Comparison of ENCODE assay signal across 22 mouse cellular contexts in the genomic region with DNA sequence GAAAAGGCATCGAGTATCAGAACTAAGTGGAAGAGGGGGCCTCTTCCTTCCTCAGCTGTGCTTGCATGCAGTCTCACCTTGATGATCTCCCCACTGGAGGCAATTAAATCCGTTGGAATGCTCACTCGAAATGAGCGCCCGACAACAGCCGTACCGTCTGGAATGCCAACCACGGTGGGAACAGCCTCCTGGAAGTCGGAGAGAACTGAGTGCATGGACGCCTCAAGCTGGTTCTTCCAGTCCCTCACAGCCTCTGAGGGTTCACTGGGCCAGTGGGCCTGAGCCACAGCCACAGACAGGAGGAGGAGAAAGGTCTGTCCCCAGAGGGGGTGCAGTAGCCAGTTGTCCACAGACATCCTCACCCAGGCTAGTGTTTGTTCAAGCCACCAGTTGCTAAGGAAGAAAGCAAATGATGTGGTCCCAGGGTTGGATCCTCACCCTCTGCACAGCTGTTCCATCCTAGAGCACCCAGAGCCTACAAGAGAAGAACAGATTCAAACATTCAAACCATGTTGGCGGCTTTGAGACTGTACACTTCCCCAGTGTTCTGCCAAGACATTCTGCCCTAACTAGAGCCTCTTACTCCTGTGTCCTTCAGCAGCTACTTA. TPM values are rescaled to one million over a fixed set of nuclear protein-coding genes. Genes with fewer than 3 reads are reported as not detected.
DNase-seq lines count a peak whose midpoint lies in the region; ATAC-seq and TF ChIP-seq lines count a peak whose summit lies in the region.
"Had no signal": no experiment of that assay in that cellular context is flagged by ENCODE, and none has a peak within 500 bp of the region (broad histone marks: within the 10 kb centered on the region; RNA-seq: fewer than 3 reads in every experiment).

No protein-coding gene starts in this region.

- H3K9ac ChIP-seq in kidney, postnatal 0 days (ENCODE audit: low read depth, low read length) = no peak overlapping the region
- no peak overlapping the region for H3K9ac ChIP-seq in limb, embryonic 15.5 days
- H3K9ac ChIP-seq: forebrain, embryonic 15.5 days; liver, embryonic 14.5 days; lung, embryonic 15.5 days; midbrain, embryonic 15.5 days had no signal

- no peak for TF ChIP-seq POLR2A in kidney, adult 2 months (IDR thresholded peaks at IDR 0.05; ENCODE audit: low read depth, low read length)
- no peak for TF ChIP-seq POLR2A in lung, adult 2 months (IDR thresholded peaks at IDR 0.05; ENCODE audit: borderline replicate concordance, extremely low read depth, low read depth, low read length)

- intact Hi-C loops in gastrocnemius, adult 2 months (cut with DNase I) = no loop called here
- intact Hi-C loops in gastrocnemius, postnatal 36 days (cut with DNase I) = loop anchor here (5.0 kb wide), 1 partner anchor 44 kb away; the partner anchor contains the start of gene Dag1

- 47% methylated on average over 11 of the region's 11 CpGs for whole genome bisulfite sequencing in kidney, adult 2 months
- WGBS in kidney, postnatal 0 days = 47% methylated on average over 11 of the region's 11 CpGs
- 47% methylated on average over 11 of the region's 11 CpGs for WGBS in limb, embryonic 15.5 days
- WGBS in lung, adult 2 months = 71% methylated on average over 11 of the region's 11 CpGs

- H3K36me3 ChIP-seq in kidney, adult 2 months (ENCODE audit: control insufficient read depth, insufficient read depth, low read length) = no peaks in the 10 kb centered on the region
- H3K36me3 ChIP-seq in kidney, postnatal 0 days (ENCODE audit: insufficient read depth, low read length) = peaks cover 10% of the 10 kb centered on the region; the same call in 1 of the 2 replicates
- H3K36me3 ChIP-seq in limb, embryonic 15.5 days = peaks cover 29% of the 10 kb centered on the region

- H3K27me3 ChIP-seq in kidney, adult 2 months (replicated peaks; ENCODE audit: control insufficient read depth, insufficient read depth, low read length) = no peaks in the 10 kb centered on the region
- no peaks in the 10 kb centered on the region for H3K27me3 ChIP-seq in kidney, postnatal 0 days (ENCODE audit: insufficient read depth, low read length)
- H3K27me3 ChIP-seq in limb, embryonic 15.5 days = no peaks in the 10 kb centered on the region
- H3K27me3 ChIP-seq: forebrain, embryonic 15.5 days; lung, embryonic 15.5 days; midbrain, embryonic 15.5 days had no signal

- peak; percentile 52; the same call in 1 of the 2 replicates for ATAC-seq in kidney, postnatal 0 days (replicated peaks; ENCODE audit: low FRiP score, low read depth)
- ATAC-seq in limb, embryonic 15.5 days (ENCODE audit: insufficient number of reproducible peaks, low FRiP score, low TSS enrichment, low read depth) = no peak
- ATAC-seq: forebrain, embryonic 15.5 days; intestine, postnatal 0 days; midbrain, embryonic 15.5 days had no signal

- H3K9me3 ChIP-seq in kidney, postnatal 0 days (replicated peaks; ENCODE audit: low read length) = no peaks in the 10 kb centered on the region
- H3K9me3 ChIP-seq in limb, embryonic 15.5 days = no peaks in the 10 kb centered on the region
- H3K9me3 ChIP-seq: embryonic facial prominence, embryonic 10.5 days; forebrain, embryonic 15.5 days; heart, embryonic 10.5 days; hindbrain, embryonic 10.5 days; lung, embryonic 15.5 days; midbrain, embryonic 15.5 days had no signal

- peak overlapping the region; percentile 91 for H3K27ac ChIP-seq in gastrocnemius, adult 2 months
- H3K27ac ChIP-seq in kidney, adult 2 months (ENCODE audit: insufficient read depth, low read depth, low read length) = no peak overlapping the region
- H3K27ac ChIP-seq in kidney, postnatal 0 days = peak overlapping the region; percentile 71
- H3K27ac ChIP-seq in limb, embryonic 15.5 days = peak overlapping the region; percentile 7; the same call in 1 of the 2 replicates
- H3K27ac ChIP-seq: embryonic facial prominence, embryonic 10.5 days; forebrain, embryonic 15.5 days; heart, embryonic 10.5 days; hindbrain, embryonic 10.5 days; liver, embryonic 14.5 days; lung, embryonic 15.5 days; midbrain, embryonic 15.5 days; stomach, postnatal 0 days had no signal

- H3K4me2 ChIP-seq in kidney, postnatal 0 days (ENCODE audit: low read length) = no peak overlapping the region
- no peak overlapping the region for H3K4me2 ChIP-seq in limb, embryonic 15.5 days
- H3K4me2 ChIP-seq: forebrain, embryonic 15.5 days; lung, embryonic 15.5 days; midbrain, embryonic 15.5 days had no signal

- H3K4me3 ChIP-seq in gastrocnemius, adult 2 months = no peak overlapping the region
- no peak overlapping the region for H3K4me3 ChIP-seq in kidney, adult 2 months (ENCODE audit: insufficient read depth, low read depth, low read length)
- H3K4me3 ChIP-seq in kidney, postnatal 0 days (replicated peaks; ENCODE audit: low read depth, low read length) = no peak overlapping the region
- no peak overlapping the region for H3K4me3 ChIP-seq in limb, embryonic 15.5 days
- H3K4me3 ChIP-seq in lung, adult 2 months (replicated peaks; ENCODE audit: extremely low read depth, low read depth, low read length) = no peak overlapping the region
- H3K4me3 ChIP-seq: embryonic facial prominence, embryonic 10.5 days; forebrain, embryonic 15.5 days; heart, embryonic 10.5 days; hindbrain, embryonic 10.5 days; lung, embryonic 15.5 days; midbrain, embryonic 15.5 days had no signal

- DNase-seq in gastrocnemius, adult 2 months = peak; percentile 30
- no peak for DNase-seq in gastrocnemius, postnatal 36 days
- peak; percentile 46 for DNase-seq in kidney, adult 2 months
- no peak for DNase-seq in kidney, adult 9 months
- DNase-seq in kidney, postnatal 0 days (ENCODE audit: low spot score) = no peak
- DNase-seq in adrenal gland, adult (ENCODE audit: inconsistent age in 2 of 2, low spot score in 1 of 2) = no peak
- DNase-seq in lung, adult 2 months = no peak
- DNase-seq: adrenal gland, postnatal 25 days; cerebellum, adult 9-11 months; lung, postnatal 4 days; thymus, adult 2 months; thymus, postnatal 4 days had no signal

- peaks cover 22% of the 10 kb centered on the region for H3K4me1 ChIP-seq in kidney, adult 2 months (ENCODE audit: control insufficient read depth, insufficient read depth, low read length)
- H3K4me1 ChIP-seq in kidney, postnatal 0 days (replicated peaks; ENCODE audit: insufficient read depth, low read length) = peaks cover 26% of the 10 kb centered on the region; the same call in 1 of the 2 replicates
- H3K4me1 ChIP-seq in limb, embryonic 15.5 days = peaks cover 16% of the 10 kb centered on the region
- no peaks in the 10 kb centered on the region; the same call in 1 of the 2 replicates for H3K4me1 ChIP-seq in lung, adult 2 months (ENCODE audit: control insufficient read depth, insufficient read depth, low read length)

- TF ChIP-seq CTCF in gastrocnemius, adult 2 months (IDR thresholded peaks at IDR 0.05) = no peak
- no peak for TF ChIP-seq CTCF in kidney, adult 2 months (conservative IDR thresholded peaks at IDR 0.05; ENCODE audit: insufficient read depth, insufficient read length, low read depth, low read length)
- TF ChIP-seq CTCF in kidney, postnatal 0 days (IDR thresholded peaks at IDR 0.05; ENCODE audit: low read depth) = no peak
- no peak for TF ChIP-seq CTCF in lung, adult 2 months (IDR thresholded peaks at IDR 0.05; ENCODE audit: insufficient read depth, low read length)

RNA-seq across cellular contexts. Expression of gene Bsn, which starts 27.9 kb away (rescaled TPM):
- total RNA-seq in gastrocnemius, adult 2 months (2021) = under 1 TPM in 1 of 2 experiments, not detected in 1; 0.03 TPM
- total RNA-seq in gastrocnemius, postnatal 36 days (2021) = under 1 TPM; 0.05 TPM
- polyA plus RNA-seq in kidney, adult 2 months (2012; rRNA removed) = 0.15 and 0.17 TPM in 2 replicates
- polyA plus RNA-seq in kidney, postnatal 0 days (2015; fragmentation: Nextera tagmentation; extraction: Ambion mirVana) = 0.25 and 0.31 TPM in 2 replicates
- polyA plus RNA-seq in limb, embryonic 15.5 days (2015; fragmentation: Nextera tagmentation; extraction: Ambion mirVana) = 0.76 and 0.82 TPM in 2 replicates
- 0.74 and 0.95 TPM in 2 replicates for polyA plus RNA-seq in lung, adult 2 months (2012; rRNA removed)

RNA-seq across cellular contexts. Expression of gene Dag1, which starts 45.7 kb away (rescaled TPM):
- total RNA-seq in gastrocnemius, adult 2 months (2021) = 100 to 1,000 TPM; 170 to 229 TPM
- total RNA-seq in gastrocnemius, postnatal 36 days (2021) = 100 to 1,000 TPM; 170 to 174 TPM
- 66.8 and 67.2 TPM in 2 replicates for polyA plus RNA-seq in kidney, adult 2 months (2012; rRNA removed)
- 165 and 170 TPM in 2 replicates for polyA plus RNA-seq in kidney, postnatal 0 days (2015; fragmentation: Nextera tagmentation; extraction: Ambion mirVana)
- polyA plus RNA-seq in limb, embryonic 15.5 days (2015; fragmentation: Nextera tagmentation; extraction: Ambion mirVana) = 86.6 and 107 TPM in 2 replicates
- polyA plus RNA-seq in lung, adult 2 months (2012; rRNA removed) = 125 and 170 TPM in 2 replicates

Comparison
In these comparisons a context has a peak if more than half of its experiments do, and no peak if none do; other contexts are left out.
1. DNase-seq: peak in gastrocnemius, adult 2 months (single experiment) and kidney, adult 2 months (single experiment); none in gastrocnemius, postnatal 36 days (0 of 2), kidney, adult 9 months (single experiment), kidney, postnatal 0 days (single experiment), adrenal gland, adult (0 of 2) and lung, adult 2 months (single experiment).